Mouse (Mus musculus) hindlimb bud, embryonic 11.5 days (tissue): ENCODE measurements at regions not wholly inside any gene's neighbourhood (a gene's known extent, or its start where the extent isn't known, plus 50 kb on each side); places are given as distances from the start of the nearest gene placed in this dataset.

Source experiments
- DNase-seq: peaks from one replicate; pipeline ENCODE4 v3.0.0-alpha.2; 2012; ENCODE audit warnings: low read depth, low spot score; ENCODE audit errors: extremely low spot score

DNA sequence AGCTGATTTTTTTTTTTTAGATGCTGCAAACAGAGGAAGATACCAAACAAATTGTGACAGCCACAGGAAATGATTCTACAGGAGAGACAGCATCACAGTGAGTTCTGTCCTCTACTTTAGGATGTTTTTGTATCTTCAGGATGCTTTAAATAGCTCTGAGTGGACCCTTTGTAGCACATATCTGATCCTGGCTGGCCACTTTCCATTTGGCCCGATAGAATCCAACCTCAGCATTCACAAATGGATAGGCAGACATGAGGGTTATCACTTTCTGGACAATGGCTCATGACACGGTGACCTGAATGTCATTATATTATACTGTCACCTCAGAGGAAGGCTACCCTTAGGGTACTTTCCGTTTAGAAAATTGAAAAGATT lies 379.3 kb downstream of the Gm10295 start:
- DNase-seq, result no peak

DNA sequence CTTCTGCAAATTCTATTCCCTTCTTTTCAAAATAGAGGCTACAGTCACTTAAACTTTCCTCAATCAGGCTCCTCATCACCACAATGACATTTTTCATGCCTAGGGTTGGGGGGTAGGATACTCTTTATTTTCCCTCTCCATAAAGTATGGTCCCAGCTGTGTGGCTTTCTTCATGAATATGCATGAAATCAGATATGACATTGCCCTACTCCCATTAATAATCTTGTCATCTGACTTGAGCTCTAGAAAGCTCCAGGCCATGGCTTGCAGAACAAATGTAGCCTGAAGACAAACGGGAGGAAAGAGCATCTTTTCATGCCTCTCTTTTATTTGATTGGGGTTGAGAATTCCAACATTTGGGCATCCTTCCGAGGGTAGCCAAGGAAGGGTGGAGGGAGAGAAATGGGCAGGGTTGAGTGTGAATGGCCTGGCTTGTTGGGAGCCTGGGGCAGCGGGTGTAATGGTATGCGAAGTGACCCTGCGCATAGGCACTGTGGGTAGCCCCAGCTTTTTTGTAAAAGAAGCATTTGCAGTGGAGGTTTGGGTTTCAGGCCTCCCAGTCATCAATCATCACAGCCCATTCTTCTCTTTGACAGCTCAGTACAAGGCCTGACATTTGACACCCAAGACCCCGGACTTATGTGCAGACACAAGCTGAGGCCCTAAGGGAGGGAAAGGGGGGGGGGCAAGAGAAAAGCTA lies 379.8 kb downstream of the Gm10295 start:
- DNase-seq, result no peak

DNA sequence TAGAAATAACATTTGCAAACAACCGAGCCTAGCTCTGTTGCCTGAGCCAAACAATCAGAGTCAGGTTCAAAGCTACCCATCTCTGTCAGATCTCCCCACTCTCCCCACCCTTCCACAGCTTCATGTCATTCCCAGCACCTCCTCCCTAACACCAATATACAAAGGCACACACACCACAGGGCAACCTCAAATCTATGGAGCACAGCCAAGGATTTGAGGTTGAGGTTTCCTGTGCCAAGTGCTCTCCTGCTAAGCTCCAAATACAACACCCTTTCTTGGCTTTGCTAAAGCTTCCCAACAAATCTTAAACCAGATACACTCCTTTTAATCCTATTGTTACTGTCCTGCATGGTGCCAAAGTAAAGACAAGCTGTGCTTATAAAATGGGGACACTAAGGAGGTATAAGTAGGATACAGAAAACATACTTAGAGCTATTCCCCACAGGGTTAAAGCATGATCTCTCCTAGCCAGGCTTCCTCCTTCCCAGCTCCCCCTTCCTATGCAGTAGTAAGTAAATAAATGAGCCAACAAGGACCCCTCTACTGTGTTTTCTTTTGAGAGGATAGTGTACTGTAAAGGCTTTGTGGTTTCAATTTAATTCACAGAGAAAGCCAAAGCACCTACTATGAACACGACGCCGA lies 398.8 kb downstream of the Gm10295 start:
- no peak for DNase-seq

DNA sequence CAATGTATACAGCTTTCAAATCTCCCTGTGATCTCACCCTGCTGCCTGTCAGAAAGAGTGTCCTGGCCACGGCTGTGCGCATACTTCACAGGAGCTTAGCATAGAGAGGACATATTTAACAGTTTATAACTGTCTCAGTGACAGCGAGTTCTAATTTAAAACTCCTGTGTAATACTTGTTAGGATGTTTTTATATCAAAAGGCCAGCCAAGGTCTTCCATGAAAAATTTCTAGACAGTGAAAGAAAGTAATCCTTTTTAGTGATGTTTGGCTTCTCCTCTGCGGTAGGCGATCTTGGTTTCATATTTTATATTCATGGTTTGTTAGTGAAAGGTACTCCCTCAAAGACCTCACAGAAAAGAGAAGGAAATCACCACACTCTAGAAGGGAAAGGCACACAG lies 403.0 kb downstream of the Gm10295 start:
- DNase-seq, result no peak

DNA sequence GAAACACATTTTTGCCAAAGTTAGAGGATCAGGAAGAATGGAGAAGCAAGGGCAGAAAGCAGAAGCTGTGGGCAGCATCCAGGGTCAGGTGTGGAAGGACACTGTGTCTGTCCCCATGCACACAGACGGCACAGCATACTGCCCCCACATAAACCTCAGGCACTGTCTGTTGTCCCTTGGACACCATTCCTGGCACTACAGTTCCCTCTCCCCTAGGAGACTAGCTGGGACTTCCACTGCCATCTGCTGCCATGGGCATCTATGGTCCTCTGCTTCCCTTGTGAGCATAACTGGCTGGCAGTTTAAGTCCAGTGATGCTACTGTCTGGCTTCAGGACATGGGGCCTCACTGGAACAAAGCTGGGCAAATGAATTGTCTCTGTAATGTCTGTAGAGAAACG lies 405.0 kb downstream of the Gm10295 start:
- no peak for DNase-seq

DNA sequence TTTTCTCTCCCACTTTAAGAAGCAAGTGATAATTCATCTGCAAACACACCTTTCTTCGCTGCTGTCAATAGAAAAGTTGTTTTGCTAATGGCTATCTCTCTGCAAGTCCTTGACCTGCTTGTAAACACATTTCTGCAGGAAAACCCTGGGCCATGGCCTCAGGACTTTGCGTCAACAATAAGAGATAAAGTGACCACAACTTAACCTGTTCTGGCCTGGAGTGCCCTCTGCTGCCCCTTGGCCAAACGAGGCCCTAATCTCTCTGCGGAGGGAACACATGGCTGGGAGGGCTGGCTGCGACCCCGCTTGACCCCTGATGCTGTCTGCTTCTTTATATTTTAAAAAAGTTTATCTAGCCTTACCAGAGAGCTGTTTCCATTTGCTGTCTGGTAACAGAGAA lies 420.4 kb downstream of the Gm10295 start:
- DNase-seq, result no peak

DNA sequence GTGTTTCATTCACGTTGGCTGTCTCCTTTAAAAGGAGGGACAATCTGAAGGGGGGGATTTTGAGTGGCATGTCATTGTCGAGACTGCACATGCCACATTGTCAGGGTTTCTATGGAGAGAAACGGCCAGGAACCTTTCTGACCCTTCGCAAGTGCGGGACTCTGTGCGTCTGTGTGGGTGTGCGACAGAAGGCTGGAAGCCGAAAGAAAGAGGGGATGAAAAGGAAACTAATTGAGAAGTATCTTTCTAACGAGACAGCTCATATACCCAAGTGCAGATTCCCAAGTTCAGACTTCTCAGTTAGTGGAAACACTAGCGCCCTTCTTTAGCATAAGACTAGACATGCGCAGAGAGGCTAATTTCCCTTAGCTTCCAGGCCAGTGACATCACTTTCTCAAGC lies 421.4 kb downstream of the Gm10295 start:
- no peak for DNase-seq

DNA sequence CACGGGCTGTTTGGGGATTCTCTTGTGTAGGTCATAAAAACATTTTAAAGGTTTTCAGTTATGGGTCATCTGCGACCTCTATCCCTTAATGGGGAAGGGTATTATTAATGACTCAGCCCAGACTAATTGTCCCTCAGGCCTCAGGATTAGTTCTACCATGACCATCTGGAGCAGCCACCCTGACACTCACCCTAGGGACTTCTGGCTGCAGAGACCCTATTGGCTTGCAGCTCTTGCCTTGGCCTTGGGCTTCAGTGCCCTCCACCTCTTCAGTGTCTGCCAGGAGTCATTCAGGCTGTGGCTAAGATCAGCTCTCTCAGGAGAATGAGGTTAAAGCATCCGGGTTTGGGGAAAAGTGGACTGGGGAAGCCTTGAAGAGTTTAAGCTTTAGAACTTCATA lies 423.3 kb downstream of the Gm10295 start:
- DNase-seq, result no peak

DNA sequence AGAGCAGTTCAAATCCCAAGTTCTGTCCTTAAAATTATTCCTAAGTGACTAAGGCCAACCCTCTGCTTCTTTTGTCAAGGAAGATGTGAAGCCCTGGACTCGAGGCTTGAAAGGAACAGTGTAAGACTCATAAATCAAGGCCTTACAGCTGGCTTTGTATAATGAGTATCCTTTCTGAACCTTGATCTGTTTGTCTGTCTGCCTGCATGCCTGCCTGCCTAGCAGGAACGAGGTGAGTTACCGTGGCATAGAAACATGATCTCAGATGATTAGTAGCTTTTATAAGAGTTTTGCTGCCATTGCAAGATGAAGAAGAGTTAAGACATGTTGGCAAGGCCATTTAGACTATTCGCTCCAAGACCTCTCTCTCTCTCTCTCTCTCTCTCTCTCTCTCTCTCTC lies 434.3 kb downstream of the Gm10295 start:
- no peak for DNase-seq

DNA sequence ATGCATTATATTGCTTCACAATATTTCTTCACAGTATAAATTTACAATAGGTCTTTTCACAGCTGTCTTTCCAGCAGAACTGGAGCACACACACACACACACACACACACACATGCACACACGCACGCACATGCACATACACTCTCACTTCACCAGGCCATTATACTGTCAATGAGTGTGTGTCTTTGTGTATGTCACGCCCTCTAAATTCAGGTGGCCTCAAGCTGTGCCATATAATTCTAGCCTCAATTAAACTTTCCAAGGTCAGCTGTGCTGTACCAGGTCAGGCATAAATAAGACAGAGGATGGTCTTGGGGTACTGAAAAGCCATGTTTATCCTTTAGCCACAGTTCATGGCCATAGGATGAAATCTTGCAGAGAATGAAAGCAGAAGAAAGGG lies 442.4 kb downstream of the Gm10295 start:
- peak; percentile 28 for DNase-seq

DNA sequence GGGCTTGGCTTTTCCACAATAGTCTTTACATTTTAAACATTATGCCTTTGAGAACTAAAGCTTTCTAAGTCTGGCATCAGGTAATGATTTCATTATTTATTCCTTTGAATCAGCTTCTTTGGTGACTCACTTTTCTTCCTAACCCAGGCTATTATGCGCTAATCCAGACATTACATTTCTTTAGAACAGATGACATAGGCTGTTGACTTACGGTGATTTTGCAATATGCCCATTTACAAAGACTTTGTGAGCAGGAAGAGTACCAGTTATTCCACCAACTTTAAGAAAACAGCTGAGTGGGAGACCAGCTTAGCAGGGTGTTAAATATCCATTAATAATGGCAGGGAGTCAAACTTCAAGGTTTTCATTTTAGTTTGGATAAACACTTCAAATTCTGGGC lies 459.6 kb downstream of the Gm10295 start:
- no peak for DNase-seq

DNA sequence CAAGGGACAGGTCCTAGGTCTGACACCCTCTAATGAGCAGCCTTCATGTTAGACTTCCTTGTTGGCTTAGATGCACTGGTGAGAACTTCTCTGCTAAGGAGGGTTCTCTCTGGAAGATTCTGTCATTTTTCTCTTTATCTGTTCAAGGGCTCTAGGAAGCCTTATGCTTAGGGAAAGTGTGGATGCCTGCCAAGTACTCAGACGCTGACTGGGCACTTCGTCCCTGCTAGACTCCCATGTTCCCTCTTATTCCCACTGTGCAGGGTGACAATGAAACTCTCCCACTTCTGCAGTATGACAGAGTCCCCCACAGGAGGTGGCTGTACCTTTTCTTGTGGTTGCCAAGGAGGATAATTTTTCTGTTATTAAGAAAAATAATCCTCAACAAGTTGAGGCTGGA lies 470.8 kb downstream of the Gm10295 start:
- DNase-seq, result no peak

DNA sequence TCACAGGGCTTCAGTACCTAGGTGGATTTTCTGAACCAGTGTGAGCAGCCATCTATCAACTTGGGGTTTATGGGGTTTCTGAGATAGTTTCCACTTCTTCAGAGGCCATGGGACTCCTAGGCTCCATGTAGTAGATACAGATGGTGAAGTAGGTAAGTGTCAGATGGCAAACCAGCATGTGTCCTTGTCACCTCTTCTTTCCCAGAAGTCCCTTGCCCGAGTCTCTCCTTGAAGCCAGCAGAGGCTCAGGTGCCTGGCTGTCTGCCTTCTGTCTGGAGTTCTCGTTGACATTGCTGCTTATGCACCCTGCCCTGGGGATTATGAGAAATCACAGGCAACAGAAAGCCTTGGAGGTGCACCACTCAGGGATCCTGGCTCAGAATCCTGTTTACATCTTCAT lies 476.9 kb downstream of the Gm10295 start:
- DNase-seq, result no peak

DNA sequence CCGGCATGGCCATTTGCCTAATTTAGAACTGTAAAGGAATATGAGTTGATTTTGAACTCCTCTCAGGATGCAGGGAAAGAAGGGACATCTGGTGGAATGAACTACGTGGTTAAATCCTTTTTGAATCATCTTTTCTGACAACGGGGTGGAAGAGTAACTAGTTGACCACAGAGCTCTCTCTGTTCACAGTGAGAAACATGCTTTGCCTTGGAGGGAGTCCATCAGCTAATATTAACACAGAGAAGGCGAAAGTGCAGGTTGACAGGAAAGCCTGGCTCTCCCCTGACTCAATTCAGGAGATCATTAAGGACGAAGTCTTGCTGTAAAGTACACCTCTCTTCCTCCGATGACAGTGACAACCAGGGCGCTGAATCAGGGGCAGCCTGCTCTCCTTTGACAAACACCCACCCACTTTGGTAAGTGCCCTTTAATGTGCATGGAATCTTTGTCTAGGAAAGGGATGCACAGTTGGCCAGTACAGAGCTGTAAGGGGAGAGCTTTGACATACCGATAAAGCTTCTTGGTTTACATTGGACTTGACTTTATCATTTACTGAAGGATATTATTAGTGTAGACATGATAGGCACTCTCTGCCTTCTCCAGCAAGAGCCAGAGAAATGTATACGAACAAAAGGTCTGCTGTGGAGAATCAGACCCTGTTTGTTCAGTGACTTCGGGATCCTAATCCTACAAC lies 480.3 kb downstream of the Gm10295 start:
- no peak for DNase-seq

DNA sequence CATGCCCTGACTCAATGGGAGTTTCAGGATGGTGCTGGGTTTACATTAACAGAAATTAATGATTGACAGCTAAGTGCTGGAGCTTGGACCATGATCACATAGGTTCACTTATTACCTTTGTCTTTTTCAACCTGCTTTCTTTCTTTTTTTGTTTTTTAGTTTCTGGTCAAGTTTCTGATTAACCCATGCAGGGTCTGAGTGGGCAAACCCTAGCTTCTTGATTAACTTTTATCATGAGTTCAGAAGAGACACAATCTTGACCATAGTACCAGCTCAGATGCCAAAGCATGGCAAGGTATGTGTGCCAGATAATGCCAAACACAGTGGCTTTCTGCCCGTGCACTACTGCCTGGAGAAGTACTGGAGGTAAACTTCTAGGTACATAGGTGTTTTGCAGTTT lies 482.2 kb downstream of the Gm10295 start:
- DNase-seq, result no peak

DNA sequence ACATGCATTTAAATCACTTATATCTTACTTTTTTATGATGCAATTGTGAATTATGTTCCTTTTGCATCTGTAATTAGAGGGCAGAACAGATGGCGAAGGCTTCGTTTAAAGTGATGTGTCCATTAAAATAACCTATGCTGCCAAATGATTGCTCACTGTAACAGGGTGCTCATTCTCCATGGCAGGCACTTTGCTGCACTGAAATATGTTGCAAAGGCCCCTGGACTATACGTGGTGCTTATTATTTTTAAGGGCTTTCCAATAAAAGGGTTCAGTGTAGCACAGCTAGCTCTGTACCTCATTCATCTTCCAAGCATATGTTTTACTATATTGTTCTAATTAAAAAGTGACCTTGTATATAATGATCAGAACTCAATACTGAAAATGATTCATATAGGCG lies 491.3 kb downstream of the Gm10295 start:
- DNase-seq, result no peak

DNA sequence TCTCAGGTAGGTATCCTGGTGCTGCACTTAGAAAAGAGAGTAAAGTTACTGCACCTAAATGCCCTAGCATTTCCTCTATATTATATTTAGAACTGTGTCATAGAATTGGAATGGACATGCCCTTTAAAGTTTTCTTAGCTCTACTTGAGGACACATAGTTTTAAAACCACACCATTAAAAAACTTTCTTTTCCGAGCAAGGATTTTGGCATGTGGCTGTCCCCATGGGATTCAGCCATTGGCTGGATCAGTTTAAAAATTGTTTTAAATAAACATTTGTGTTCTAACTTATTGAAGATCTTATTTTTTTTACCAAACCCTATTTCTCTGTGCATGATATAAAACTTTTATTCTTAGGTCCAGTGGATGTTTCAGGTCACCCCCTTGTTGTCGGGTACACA lies 484.2 kb upstream of the Nr2f2 start:
- no peak for DNase-seq

DNA sequence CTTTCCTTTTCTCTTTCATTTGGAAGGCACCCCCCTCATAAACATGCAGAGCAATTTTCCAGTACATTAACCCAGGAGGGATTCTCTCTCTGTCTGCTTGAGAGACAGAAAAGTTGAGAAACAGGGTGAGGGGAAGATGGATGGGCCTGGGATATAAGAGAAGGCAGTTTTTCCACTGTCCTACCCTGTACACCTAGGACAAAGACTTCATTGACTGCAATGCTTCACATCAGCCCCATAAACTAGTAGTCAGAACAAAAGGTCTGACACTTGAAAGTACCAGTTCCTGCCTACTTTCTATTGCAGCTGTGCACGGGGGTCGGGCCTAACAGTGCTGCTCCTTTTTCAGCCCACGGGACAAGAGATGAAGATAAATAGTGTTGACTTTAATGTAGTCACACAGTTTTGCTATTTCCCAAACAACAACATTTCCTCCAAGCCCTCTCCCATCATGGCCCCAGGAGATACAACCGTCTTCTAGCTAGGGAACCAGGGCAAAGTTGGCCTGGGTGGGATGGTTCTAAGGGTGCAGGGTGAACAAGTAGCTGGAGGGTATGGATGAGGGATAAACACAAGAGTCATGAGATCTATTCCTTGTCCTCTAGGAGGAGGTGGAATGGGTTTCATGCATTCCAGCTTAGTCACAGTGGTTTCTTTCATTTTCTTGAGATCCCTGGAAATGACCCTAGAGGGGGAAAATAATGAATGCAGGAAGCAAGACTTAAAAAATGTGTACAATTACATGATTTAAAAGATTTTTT lies 481.7 kb upstream of the Nr2f2 start:
- DNase-seq, result no peak

DNA sequence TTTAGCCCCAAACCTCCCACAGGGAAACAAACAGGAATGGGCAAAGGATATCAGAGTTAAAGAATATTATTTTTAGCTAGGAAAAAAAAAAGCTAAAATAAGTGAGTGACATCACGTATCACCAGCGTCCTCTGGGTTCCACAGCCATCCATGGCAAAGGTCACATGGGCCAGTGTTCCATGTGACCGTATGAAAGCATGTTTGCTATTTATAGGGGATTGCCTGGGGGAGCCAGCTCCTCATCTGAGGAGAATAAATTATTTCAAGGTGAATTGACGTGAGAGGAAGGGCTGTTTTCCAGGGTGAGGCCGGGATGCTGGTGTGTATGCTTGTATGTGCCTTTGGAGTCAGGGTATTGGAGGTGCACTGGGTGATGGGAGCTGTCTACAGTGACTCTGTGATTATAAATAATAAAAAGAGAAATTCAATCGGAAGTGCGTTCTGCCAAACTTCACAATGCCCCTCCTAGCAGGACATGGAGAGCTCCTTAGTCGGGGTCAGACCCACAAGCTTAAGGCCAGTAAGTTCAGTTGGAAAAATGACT lies 481.0 kb upstream of the Nr2f2 start:
- DNase-seq, result no peak

DNA sequence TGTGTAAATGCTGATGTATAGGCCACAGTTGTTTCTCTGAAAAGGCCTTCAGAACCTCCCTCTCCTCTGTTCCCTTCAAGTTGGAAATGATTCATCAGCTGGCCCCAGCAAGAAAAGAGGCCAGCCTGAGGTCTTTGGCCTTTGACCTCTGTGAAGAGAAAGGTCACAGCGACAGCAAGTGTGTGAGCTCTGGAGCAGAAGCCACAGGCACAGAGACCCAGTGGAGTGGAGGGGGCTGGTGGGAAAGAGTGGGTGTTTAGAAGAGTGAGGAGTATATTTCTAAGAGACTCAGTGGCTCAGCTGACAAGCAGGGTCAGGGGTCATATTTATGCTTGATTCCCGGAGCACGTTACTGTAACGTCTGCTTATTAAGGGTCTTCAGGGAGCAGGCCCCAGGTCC lies 479.5 kb upstream of the Nr2f2 start:
- DNase-seq, result no peak

DNA sequence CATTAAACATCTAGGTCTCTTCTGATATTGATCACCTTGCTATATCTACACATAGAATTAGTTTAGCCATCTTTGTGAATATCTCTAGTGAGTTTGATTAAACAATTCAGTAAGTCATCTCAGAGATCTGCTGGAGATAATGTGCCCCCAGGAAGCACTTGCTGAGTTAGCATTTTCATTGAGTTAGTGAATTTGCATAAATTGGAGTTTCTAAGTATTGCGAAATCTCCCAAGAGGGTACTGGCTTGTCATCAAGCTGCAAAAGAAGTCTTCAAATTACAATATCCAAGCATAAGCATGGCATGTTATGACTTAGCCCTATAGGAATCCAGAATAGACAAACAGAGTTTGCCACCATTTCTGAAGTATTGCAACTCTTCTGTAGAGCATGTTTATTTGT lies 473.6 kb upstream of the Nr2f2 start:
- no peak for DNase-seq

DNA sequence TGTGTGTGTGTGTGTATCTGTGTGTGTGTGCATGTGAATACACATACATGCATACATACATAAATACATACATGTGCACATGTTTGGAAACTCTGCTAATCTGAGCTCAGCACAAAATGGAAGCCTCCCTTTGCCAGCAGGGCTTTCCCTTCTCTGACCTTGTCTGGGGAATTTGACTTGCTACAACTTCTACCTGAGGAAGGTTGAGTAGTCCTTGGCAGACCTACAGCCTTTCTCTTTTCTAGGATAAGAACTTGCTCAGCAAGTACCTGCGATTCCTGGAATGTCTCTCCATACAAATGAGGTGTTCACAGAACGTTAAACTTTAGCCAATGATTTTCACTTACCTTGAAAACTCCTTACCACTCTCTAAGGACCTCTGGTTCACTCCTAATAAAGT lies 472.7 kb upstream of the Nr2f2 start:
- DNase-seq, result no peak
